7 mouse cellular contexts compared by ENCODE assay signal in genomic region chr10:81297845-81298244, GRCm38 (mm10). TPM values are rescaled to one million over a fixed set of nuclear protein-coding genes. Genes with fewer than 3 reads are reported as not detected.
DNase-seq lines count a peak whose midpoint lies in the region; ATAC-seq and TF ChIP-seq lines count a peak whose summit lies in the region.

No protein-coding gene starts in this region.

- H3K9ac ChIP-seq in CH12.LX (ENCODE audit: insufficient read depth, low read depth), result peak overlapping the region; percentile 35
- no peak overlapping the region for H3K9ac ChIP-seq in neural tube, embryonic 15.5 days (replicated peaks)
- H3K9ac ChIP-seq in forebrain, embryonic 16.5 days (replicated peaks; ENCODE audit: low read depth, low read length), result no peak overlapping the region

- peak overlapping the region in 2 of 3 experiments; percentile 22 to 33 for H3K4me3 ChIP-seq in CH12.LX (replicated peaks in 1 of 3; ENCODE audit: low read depth in 2 of 3, low read length in 2 of 3, poor library complexity in 1 of 3)
- peak overlapping the region; percentile 13 for H3K4me3 ChIP-seq in bone marrow, adult 2 months (replicated peaks; ENCODE audit: control insufficient read depth, low read depth, low read length)
- H3K4me3 ChIP-seq in neural tube, embryonic 15.5 days (replicated peaks), result no peak overlapping the region
- no peak overlapping the region for H3K4me3 ChIP-seq in forebrain, embryonic 16.5 days (replicated peaks; ENCODE audit: low read length)

- ATAC-seq in hematopoietic stem cell, adult 5-6 weeks (replicated peaks in 1 of 2; ENCODE audit: insufficient read depth in 1 of 2, low FRiP score in 2 of 2, low TSS enrichment in 1 of 2, low read depth in 1 of 2, poor library complexity in 2 of 2, severe bottlenecking in 2 of 2), result peak; percentile 55 to 68
- ATAC-seq in neural tube, embryonic 15.5 days (ENCODE audit: low FRiP score), result no peak
- no peak for ATAC-seq in forebrain, embryonic 16.5 days

- TF ChIP-seq EP300 in CH12.LX (IDR thresholded peaks at IDR 0.05; ENCODE audit: low read length), result no peak; the same call in 1 of the 2 replicates

- peaks cover 68 to 92% of the 10 kb centered on the region in 2 experiments for H3K4me1 ChIP-seq in CH12.LX (ENCODE audit: control insufficient read depth in 1 of 2, insufficient read depth in 2 of 2)
- H3K4me1 ChIP-seq in bone marrow, adult 2 months (ENCODE audit: control insufficient read depth, insufficient read depth, low read length), result peaks cover 39% of the 10 kb centered on the region
- H3K4me1 ChIP-seq in neural tube, embryonic 15.5 days, result peaks cover 56% of the 10 kb centered on the region
- peaks cover 25% of the 10 kb centered on the region for H3K4me1 ChIP-seq in forebrain, embryonic 16.5 days (replicated peaks; ENCODE audit: control insufficient read depth, insufficient read depth, low read length)

- H3K36me3 ChIP-seq in CH12.LX (replicated peaks in 1 of 2; ENCODE audit: control insufficient read depth in 1 of 2, insufficient read depth in 1 of 2, low read length in 1 of 2), result peaks cover 0 to 29% of the 10 kb centered on the region in 2 experiments
- H3K36me3 ChIP-seq in neural tube, embryonic 15.5 days, result no peaks in the 10 kb centered on the region
- H3K36me3 ChIP-seq in forebrain, embryonic 16.5 days (ENCODE audit: control insufficient read depth, insufficient read depth), result no peaks in the 10 kb centered on the region

- H3K79me2 ChIP-seq in CH12.LX (replicated peaks; ENCODE audit: control insufficient read depth, extremely low read depth, insufficient read depth, poor library complexity, severe bottlenecking), result peaks cover 73% of the 10 kb centered on the region

- TF ChIP-seq CTCF in CH12.LX (conservative IDR thresholded peaks at IDR 0.05 in 1 of 2, IDR thresholded peaks at IDR 0.05 in 1 of 2; ENCODE audit: low read depth in 2 of 2, low read length in 2 of 2), result no peak
- TF ChIP-seq CTCF in bone marrow, adult 2 months (IDR thresholded peaks at IDR 0.05; ENCODE audit: control insufficient read depth, insufficient read depth, low read length), result no peak

- peak overlapping the region; percentile 87 for H3K27ac ChIP-seq in CH12.LX (ENCODE audit: insufficient read depth, low read depth)
- H3K27ac ChIP-seq in bone marrow, adult 2 months (ENCODE audit: control insufficient read depth, insufficient read depth, low read depth, low read length, poor library complexity), result peak overlapping the region; percentile 93
- H3K27ac ChIP-seq in neural tube, embryonic 15.5 days (replicated peaks), result 0 out of 2 replicates have a peak overlapping the region, but pooled peaks have one; percentile 23
- no peak overlapping the region; the same call in 1 of the 2 replicates for H3K27ac ChIP-seq in forebrain, embryonic 16.5 days (ENCODE audit: low read length)

- TF ChIP-seq POLR2A in CH12.LX (IDR thresholded peaks at IDR 0.05; ENCODE audit: low read depth, low read length), result peak; percentile 31; the same call in 1 of the 2 replicates
- TF ChIP-seq POLR2A in bone marrow, adult 2 months (IDR thresholded peaks at IDR 0.05; ENCODE audit: borderline replicate concordance, control insufficient read depth, low read depth, low read length), result peak; percentile 56; the same call in 1 of the 2 replicates

- DNase-seq in CH12.LX (ENCODE audit: extremely low read depth) (no peak), liver (peak; percentile 45)
- DNase-seq in retina, embryonic 14.5 days (ENCODE audit: low spot score), result no peak

- TF ChIP-seq RAD21 in CH12.LX (IDR thresholded peaks at IDR 0.05; ENCODE audit: low read depth, low read length), result no peak

- dilution Hi-C loops in CH12.LX (cut with MboI; ENCODE audit: extremely low pct_ligation_motif_present, extremely low pct_unique_long_range_greater_than_20kb, low sequenced_read_pairs), result no loop called here

- no peaks in the 10 kb centered on the region for H3K27me3 ChIP-seq in CH12.LX (replicated peaks)
- no peaks in the 10 kb centered on the region for H3K27me3 ChIP-seq in neural tube, embryonic 15.5 days (replicated peaks)
- no peaks in the 10 kb centered on the region for H3K27me3 ChIP-seq in forebrain, embryonic 16.5 days (replicated peaks; ENCODE audit: control insufficient read depth, insufficient read depth, low read length)

- H3K4me2 ChIP-seq in CH12.LX (ENCODE audit: insufficient read depth, low read depth, poor library complexity, severe bottlenecking), result peak overlapping the region; percentile 77
- no peak overlapping the region for H3K4me2 ChIP-seq in neural tube, embryonic 15.5 days
- H3K4me2 ChIP-seq in forebrain, embryonic 16.5 days (ENCODE audit: low read length), result no peak overlapping the region

- WGBS in bone marrow, adult 2 months, result 8% methylated on average over 10 of the region's 10 CpGs
- WGBS in neural tube, embryonic 15.5 days, result 72% methylated on average over 10 of the region's 10 CpGs
- WGBS in forebrain, embryonic 16.5 days, result 75% methylated on average over 9 of the region's 10 CpGs

- H3K9me3 ChIP-seq in CH12.LX (replicated peaks; ENCODE audit: low read length), result no peaks in the 10 kb centered on the region
- no peaks in the 10 kb centered on the region for H3K9me3 ChIP-seq in neural tube, embryonic 15.5 days (replicated peaks)
- H3K9me3 ChIP-seq in forebrain, embryonic 16.5 days (ENCODE audit: control insufficient read depth, low read length), result no peaks in the 10 kb centered on the region

- in situ Hi-C loops in CH12.LX (cut with MboI; ENCODE audit: low pct_ligation_motif_present, low pct_unique_long_range_greater_than_20kb, low sequenced_read_pairs), result no loop called here

TF ChIP-seq in CH12.LX, 34 proteins besides CTCF, POLR2A, EP300 and RAD21:
- TF ChIP-seq SIN3A (IDR thresholded peaks at IDR 0.05; ENCODE audit: low read length) (no peak), NELFE (IDR thresholded peaks at IDR 0.05; ENCODE audit: low read depth, low read length) (peak; percentile 0; the same call in 1 of the 2 replicates), MAX (IDR thresholded peaks at IDR 0.05; ENCODE audit: low read length) (0 out of 2 replicates have a peak, but pooled peaks have one; percentile 17), CHD2 (IDR thresholded peaks at IDR 0.05; ENCODE audit: low read length) (no peak), NRF1 (IDR thresholded peaks at IDR 0.05; ENCODE audit: low read depth, low read length) (peak; percentile 14; the same call in 1 of the 2 replicates), ZNF384 (IDR thresholded peaks at IDR 0.05; ENCODE audit: low read depth, low read length) (no peak), MAZ (IDR thresholded peaks at IDR 0.05; ENCODE audit: low read depth, low read length) (no peak)

RNA-seq across cellular contexts. Expression of gene Pip5k1c, which starts 5.1 kb away (rescaled TPM):
- total RNA-seq in CH12.LX (2012; rRNA removed), result 12.6 and 17.9 TPM in 2 replicates
- 11.4 and 11.7 TPM in 2 replicates for total RNA-seq in CH12.LX (2014; rRNA removed)
- 46.7 and 51.4 TPM in 2 replicates for polyA plus RNA-seq in CH12.LX (2012; ENCODE audit: insufficient read length, low read depth)
- polyA plus RNA-seq in bone marrow, adult 2 months (2011; ENCODE audit: insufficient read depth, insufficient read length, low replicate concordance, missing spikeins), result 31.2 and 62.2 TPM in 2 replicates
- 48.8 and 67.1 TPM in 2 replicates for total RNA-seq in hematopoietic stem cell, adult 5-6 weeks (2017)
- polyA plus RNA-seq in neural tube, embryonic 15.5 days (2015; fragmentation: Nextera tagmentation; extraction: Ambion mirVana), result 116 and 124 TPM in 2 replicates
- polyA plus RNA-seq in forebrain, embryonic 16.5 days (2015; fragmentation: Nextera tagmentation; extraction: Ambion mirVana), result 138 and 143 TPM in 2 replicates

RNA-seq across cellular contexts. Expression of gene Tjp3, which starts 6.5 kb away (rescaled TPM):
- total RNA-seq in CH12.LX (2012; rRNA removed) (4.8 and 7.2 TPM in 2 replicates), CH12.LX (2014; rRNA removed) (0.42 TPM in 1 of 2 replicates, not detected in the other)
- 0.76 and 0.97 TPM in 2 replicates for polyA plus RNA-seq in CH12.LX (2012; ENCODE audit: insufficient read length, low read depth)
- 3.0 and 3.4 TPM in 2 replicates for polyA plus RNA-seq in bone marrow, adult 2 months (2011; ENCODE audit: insufficient read depth, insufficient read length, low replicate concordance, missing spikeins)
- total RNA-seq in hematopoietic stem cell, adult 5-6 weeks (2017), result 4.6 and 10.4 TPM in 2 replicates
- 4.1 and 7.9 TPM in 2 replicates for polyA plus RNA-seq in neural tube, embryonic 15.5 days (2015; fragmentation: Nextera tagmentation; extraction: Ambion mirVana)
- polyA plus RNA-seq in forebrain, embryonic 16.5 days (2015; fragmentation: Nextera tagmentation; extraction: Ambion mirVana), result 7.3 and 8.3 TPM in 2 replicates

RNA-seq across cellular contexts. Expression of gene Cactin, which starts 23.1 kb away (rescaled TPM):
- total RNA-seq in CH12.LX (2012; rRNA removed), result 34.6 and 39.7 TPM in 2 replicates
- total RNA-seq in CH12.LX (2014; rRNA removed), result 19.9 and 21.4 TPM in 2 replicates
- polyA plus RNA-seq in CH12.LX (2012; ENCODE audit: insufficient read length, low read depth), result 39.3 and 39.5 TPM in 2 replicates
- polyA plus RNA-seq in bone marrow, adult 2 months (2011; ENCODE audit: insufficient read depth, insufficient read length, low replicate concordance, missing spikeins), result 24.0 and 36.6 TPM in 2 replicates
- 25.7 and 33.1 TPM in 2 replicates for total RNA-seq in hematopoietic stem cell, adult 5-6 weeks (2017)
- polyA plus RNA-seq in neural tube, embryonic 15.5 days (2015; fragmentation: Nextera tagmentation; extraction: Ambion mirVana), result 27.8 and 34.0 TPM in 2 replicates
- polyA plus RNA-seq in forebrain, embryonic 16.5 days (2015; fragmentation: Nextera tagmentation; extraction: Ambion mirVana), result 36.8 and 38.3 TPM in 2 replicates

RNA-seq across cellular contexts. Expression of gene Tbxa2r, which starts 30.7 kb away (rescaled TPM):
- total RNA-seq in CH12.LX (2012; rRNA removed), result 0.13 and 0.21 TPM in 2 replicates
- 0.12 TPM in 1 of 2 replicates, not detected in the other for total RNA-seq in CH12.LX (2014; rRNA removed)
- polyA plus RNA-seq in CH12.LX (2012; ENCODE audit: insufficient read length, low read depth), result 0.23 and 0.30 TPM in 2 replicates
- 3.3 and 7.9 TPM in 2 replicates for polyA plus RNA-seq in bone marrow, adult 2 months (2011; ENCODE audit: insufficient read depth, insufficient read length, low replicate concordance, missing spikeins)
- 3.0 and 4.6 TPM in 2 replicates for total RNA-seq in hematopoietic stem cell, adult 5-6 weeks (2017)
- 5.5 and 11.4 TPM in 2 replicates for polyA plus RNA-seq in neural tube, embryonic 15.5 days (2015; fragmentation: Nextera tagmentation; extraction: Ambion mirVana)
- polyA plus RNA-seq in forebrain, embryonic 16.5 days (2015; fragmentation: Nextera tagmentation; extraction: Ambion mirVana), result 3.6 and 4.9 TPM in 2 replicates

RNA-seq across cellular contexts. Expression of gene Apba3, which starts 31.1 kb away (rescaled TPM):
- total RNA-seq in CH12.LX (2012; rRNA removed) (104 and 149 TPM in 2 replicates), CH12.LX (2014; rRNA removed) (40.2 and 43.4 TPM in 2 replicates)
- 43.2 and 47.4 TPM in 2 replicates for polyA plus RNA-seq in CH12.LX (2012; ENCODE audit: insufficient read length, low read depth)
- 14.6 and 32.8 TPM in 2 replicates for polyA plus RNA-seq in bone marrow, adult 2 months (2011; ENCODE audit: insufficient read depth, insufficient read length, low replicate concordance, missing spikeins)
- 10.5 and 21.6 TPM in 2 replicates for total RNA-seq in hematopoietic stem cell, adult 5-6 weeks (2017)
- 38.0 and 39.1 TPM in 2 replicates for polyA plus RNA-seq in neural tube, embryonic 15.5 days (2015; fragmentation: Nextera tagmentation; extraction: Ambion mirVana)
- polyA plus RNA-seq in forebrain, embryonic 16.5 days (2015; fragmentation: Nextera tagmentation; extraction: Ambion mirVana), result 39.1 and 41.6 TPM in 2 replicates

Comparison
In these comparisons a context has a peak if more than half of its experiments do, and no peak if none do; other contexts are left out.
1. H3K4me3 ChIP-seq: peak in CH12.LX (2 of 3) and bone marrow, adult 2 months (single experiment); none in neural tube, embryonic 15.5 days (single experiment) and forebrain, embryonic 16.5 days (single experiment).
2. ATAC-seq: peak in hematopoietic stem cell, adult 5-6 weeks (2 of 2); none in neural tube, embryonic 15.5 days (single experiment) and forebrain, embryonic 16.5 days (single experiment).